Mouse (Mus musculus) layer of hippocampus, adult 18-20 months (tissue): ENCODE data around the gene Kcnk16. TPM values are rescaled to one million over a fixed set of nuclear protein-coding genes. Genes with fewer than 3 reads are reported as not detected.

Source experiments
- DNase-seq, 2 experiments: peaks; one replicate each; pipeline ENCODE4 v3.0.0; 2022; ENCODE audit warnings: low spot score in 2 of 2
- long read RNA-seq: library from polyadenylated mRNA; stranded (forward); transcript quantifications from one replicate; pipeline ENCODE4 v2.0.0, GENCODE M21; 2021
- total RNA-seq, 2 experiments: library from RNA; stranded (reverse); gene quantifications; 2 replicates each; pipeline ENCODE4 v1.2.3; 2021

Gene Kcnk16
- total RNA-seq: not detected
- long read RNA-seq: 0 reads

DNA sequence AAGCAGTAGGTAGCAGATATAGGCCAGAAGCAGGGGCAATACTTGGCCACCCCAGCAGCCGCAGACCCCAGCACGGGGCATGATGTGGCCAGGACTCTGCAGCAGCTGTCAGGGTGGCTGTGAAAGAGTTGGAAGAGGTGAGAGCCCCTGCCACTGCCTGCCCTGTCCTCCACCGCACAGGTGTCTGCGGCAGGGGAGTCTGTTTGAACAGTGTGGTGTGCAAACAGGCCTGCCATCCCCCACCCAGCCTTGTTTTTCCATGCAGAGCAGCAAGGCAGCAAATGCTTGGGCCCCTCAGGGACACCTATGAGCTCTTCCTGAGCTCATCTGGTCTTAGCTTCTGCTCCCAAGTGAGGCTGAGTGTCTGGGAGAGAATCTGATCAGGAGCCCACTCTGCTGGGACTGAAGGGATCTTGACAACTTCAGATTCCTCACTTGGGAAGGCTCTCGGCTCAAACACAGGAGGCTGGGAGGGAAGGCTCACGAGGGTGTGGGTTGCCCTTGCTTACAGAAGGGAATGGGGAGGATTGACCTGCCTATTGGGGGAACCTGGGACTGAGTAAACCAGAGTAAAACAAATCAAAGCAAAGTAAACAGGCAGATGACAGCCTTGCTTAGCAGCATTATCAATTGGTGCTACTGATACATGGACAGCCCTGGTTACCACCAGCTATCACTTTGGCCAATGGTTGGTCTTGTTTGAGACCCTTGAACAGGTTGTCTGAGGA, at the start of gene Kcnk16:
Kcnk16 (minus strand) TSS at position 118 of the 728 bp plus-strand sequence.
- DNase-seq: no peak

DNA sequence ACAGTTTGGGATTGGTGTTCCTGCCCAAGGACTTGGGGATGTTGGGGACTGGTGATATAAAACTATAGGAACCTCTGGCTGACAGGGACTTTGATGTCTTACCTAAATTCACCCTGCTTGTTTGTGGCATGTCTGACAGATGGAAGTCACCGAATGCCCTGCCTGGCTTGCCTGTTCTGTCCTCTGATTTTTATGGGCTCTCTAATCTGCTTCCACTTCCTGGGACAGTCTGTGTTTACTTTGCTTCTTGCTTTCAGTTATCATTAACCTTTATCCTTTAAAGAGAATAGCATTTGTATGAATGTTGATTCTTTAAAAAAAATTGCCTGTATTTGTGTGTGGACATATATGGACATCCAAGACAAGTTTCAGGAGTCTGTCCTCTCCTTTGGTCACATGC, 46.1 kb upstream of the Kcnk16 start:
- DNase-seq: no peak

- peak in 1 of 2 experiments; percentile 22 for DNase-seq
Observed at GRCm38 (mm10) chr14:20305085-20305484, 36.1 kb upstream of the Kcnk16 start.

DNA sequence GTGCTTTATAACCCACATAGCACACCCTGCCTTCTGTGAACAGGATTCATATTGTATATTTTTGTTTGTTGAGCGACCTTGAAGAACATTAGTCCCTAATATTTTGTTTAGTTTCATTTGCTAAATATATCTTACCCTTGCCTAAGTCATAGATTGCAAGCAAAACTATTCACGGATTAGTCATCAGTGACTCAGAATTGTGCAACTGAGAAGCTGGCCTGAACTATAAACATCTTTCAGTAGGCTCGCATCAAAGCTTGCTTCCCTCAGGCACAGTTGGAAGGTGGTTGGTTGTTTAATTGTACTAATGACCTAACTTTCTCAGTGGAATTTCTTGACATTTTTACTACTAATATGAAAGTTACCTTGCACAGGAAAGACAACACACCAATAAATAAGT, 29.1 kb upstream of the Kcnk16 start:
- DNase-seq: peak in 1 of 2 experiments; percentile 25

GRCm38 (mm10) chr14:20297616-20298015, 28.6 kb upstream of the Kcnk16 start:
- no peak for DNase-seq

DNA sequence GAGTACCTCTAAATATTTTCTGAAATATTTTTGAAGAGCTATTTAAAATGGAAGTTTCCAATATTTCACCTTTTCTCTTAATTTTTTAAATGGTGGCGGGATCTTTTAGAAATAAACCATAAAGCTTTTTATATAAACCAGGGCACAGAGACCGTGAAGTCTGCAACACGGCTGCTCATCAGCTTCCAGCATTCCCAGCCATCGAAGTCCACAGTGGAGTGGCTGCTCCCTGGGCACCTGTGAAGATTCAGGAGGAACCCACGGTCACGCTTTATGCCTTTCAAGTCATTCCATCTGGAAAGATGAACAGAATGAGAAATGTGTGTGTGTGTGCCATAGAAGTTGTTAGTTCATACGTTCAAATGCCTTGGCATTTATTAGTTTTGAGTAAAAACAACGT, 25.9 kb upstream of the Kcnk16 start:
- peak in 1 of 2 experiments; percentile 16 for DNase-seq

- peak; percentile 87 to 93 for DNase-seq
Observed at GRCm38 (mm10) chr14:20294117-20294892, 25.3 kb upstream of the Kcnk16 start, which contains the start of gene Nudt13. TSS of gene Nudt13 (plus strand) at chr14:20294697.

- no peak for DNase-seq
Observed at GRCm38 (mm10) chr14:20291391-20291790, 22.4 kb upstream of the Kcnk16 start.

DNA sequence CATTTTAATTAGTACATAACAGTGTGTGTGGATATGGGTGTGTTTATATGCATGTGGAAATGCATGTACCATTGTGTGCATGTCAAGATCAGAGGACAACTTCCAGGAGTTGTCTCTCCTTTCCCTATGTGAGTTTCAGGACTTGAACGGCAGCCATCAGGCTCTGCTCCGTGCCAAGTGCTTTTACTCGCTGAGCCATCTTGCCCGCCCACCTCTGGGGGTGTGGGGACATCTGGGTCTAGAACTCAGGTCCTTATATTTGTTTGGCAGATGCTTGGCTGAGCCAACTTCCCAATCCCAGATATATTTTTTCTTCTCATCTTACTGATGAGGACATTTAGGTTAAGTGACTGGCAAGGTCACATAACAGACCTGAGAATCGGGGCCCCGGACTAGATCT, 578 bp downstream of the Kcnk16 start:
- DNase-seq: peak; percentile 45 to 78

DNA sequence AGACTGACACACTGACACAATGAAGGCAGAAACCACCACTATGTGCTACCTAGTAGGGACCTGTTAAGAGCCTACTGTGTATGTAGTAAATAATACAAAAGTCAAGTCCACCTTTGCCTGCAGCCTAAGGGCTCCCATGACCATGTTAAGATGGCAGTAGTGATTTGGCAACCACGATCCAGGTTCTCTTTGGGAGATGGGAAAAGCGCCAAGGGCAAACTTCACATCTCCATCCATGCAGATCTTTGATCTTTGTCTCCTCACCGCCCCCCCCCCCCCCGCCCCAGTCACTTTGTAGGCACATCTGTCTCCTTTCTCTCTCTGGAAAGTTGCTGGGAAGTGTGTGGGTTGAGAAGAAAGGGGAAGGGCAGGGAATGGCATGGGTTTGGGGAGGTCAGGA, 6.7 kb downstream of the Kcnk16 start:
- DNase-seq: no peak

DNA sequence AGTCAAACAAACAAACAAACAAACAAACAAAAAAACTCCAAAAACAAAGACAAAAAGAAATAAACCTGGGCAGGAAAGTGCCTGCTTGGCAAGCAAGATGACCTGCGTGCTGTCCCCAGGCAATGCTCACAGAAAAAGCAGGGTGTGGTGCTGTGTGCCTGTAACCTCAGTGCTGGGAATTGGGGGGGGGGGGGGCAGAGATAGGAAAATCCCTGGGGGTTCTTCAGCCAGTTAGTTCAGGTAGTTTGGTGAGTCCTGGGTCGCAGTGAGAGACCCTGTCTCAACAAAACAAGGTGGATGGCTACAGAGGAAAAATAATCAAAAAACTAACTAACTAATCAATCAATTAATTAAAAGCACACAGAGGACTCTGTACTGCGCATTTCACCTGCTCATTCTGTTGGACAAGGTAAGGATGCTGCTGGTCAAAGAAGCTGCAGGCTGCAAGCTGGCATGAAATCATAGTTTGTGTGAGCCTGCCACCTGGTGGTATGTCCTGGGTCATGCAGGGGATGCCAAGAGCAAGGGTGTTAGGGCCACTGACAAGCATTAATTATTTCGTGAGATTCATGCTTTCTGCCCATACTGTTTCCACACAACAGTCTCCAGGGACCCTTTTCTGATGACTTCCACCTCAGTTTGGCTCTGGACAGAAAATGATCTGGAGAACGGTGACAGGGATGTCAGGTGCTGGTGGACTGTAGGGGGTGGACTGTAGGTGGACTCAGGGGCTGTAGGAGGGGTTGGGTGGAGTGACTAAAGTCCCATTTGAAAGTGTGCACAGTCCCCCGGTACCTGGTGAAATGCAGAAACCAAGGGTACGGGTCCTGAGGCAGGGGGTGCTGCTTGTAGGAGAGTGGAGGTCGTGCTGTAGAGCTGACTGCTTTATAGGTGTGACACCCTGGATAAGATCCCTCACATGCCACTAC, 10.6 kb downstream of the Kcnk16 start:
- DNase-seq: peak; percentile 69 to 88

DNA sequence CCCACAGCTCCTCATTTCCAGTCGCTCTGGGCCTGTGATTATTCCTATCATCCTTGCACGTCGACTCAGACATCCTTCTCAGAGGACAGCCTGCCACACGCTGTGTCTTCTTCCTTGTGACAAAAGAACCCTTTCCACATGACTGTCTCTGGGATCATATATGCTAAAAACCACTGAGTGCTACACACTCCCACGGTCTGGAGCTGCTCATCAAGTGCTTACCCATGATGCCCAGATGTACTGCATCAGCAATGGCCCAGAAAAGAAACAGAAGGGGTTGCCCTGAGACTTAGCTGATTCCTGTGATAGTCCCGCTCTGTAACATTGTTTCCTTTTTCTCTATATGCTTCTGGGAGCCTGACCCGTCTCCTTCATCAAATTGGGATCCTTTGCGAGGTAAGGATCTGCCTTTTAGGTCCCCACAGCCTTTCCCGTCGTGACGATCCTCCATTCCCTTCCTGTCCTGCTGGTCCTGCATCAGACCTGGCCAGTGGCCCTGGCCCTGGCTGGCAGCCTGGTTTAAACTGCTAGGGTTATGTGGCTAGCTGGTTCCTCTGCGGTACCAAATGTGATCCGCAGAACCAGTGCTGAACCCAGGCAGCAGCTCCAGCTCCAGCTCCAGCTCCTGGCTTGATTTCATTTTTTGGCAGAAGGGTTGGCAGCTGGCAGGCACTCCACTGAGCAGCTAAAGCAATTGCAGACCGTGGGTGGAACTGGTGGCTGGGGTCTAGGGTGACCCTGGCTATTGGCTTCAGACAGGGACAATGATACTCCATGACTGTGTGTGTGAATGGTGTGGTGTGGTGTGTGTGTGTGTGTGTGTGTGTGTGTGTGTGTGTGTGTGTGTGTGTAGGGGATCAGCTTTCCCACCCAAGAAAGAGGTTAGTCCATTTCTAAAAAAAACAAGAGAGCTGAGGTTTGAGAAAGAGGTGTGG, 18.5 kb downstream of the Kcnk16 start:
- peak; percentile 26 to 52 for DNase-seq

- no peak for DNase-seq
Observed at GRCm38 (mm10) chr14:20248001-20248400, 21.0 kb downstream of the Kcnk16 start.

DNA sequence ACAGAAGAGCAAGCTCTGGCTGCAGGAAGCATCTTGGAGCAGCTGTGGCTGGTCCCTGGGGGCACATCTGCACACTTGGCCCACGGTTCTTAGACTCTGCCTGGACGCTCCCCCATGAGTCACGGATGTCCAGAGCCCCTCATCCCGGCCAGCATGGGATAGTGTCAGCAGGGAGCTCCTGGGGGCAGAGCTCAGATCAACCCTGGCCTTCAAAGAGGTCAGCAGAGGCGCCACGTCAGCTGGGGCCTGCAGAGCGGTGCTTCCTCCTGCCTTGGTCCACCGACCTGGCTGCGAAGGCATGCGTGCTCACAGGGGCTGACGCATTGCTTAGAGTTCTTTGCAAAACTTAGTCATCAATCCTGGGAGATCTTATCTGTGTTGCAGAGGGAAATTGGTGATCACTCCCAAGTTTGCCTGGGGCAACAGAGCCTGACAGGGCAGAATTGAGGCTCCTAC, 22.2 kb downstream of the Kcnk16 start:
- DNase-seq: no peak

DNA sequence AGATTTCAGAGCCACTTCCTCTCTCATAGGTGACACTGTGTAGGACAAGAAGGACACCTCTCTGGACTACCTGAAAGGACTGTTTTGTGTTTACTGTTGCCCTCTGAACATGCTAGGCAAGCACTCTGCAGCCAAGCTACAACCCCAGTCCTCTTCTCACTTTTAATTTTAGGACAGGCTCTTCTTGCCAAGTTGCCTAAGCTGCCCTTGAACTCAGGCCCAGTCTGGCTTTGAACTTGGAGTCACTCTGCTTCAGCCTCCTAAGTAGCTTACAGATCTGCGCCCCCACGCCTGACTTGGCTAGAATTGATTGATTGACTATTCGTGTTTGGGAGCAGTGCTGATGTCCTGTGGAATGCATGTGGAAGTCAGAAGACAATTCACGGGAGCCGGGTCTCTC, 23.1 kb downstream of the Kcnk16 start:
- no peak for DNase-seq

DNA sequence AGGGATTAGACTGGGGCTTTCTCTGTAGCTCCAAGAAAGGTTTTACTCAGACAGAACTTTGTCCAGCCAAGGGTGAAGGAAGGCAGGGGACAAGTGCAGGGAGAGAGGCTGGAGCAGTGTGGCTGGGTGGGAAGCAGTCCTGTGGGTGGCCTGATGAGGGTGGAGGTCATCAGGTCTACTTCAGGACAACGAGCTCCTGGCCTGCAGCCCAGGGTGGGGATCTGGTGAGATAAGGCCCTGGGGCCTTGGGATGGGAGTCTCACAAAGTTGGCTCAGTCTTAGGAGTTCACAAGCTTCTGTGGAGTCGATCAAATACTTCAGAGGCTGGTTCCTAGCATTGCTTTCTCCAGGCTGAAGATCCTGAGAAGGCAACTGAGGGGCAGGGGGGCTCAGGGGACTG, 23.7 kb downstream of the Kcnk16 start:
- no peak for DNase-seq

- no peak for DNase-seq
Observed at GRCm38 (mm10) chr14:20243158-20243557, 25.8 kb downstream of the Kcnk16 start.

- DNase-seq: no peak
Observed at GRCm38 (mm10) chr14:20242454-20242853, 26.5 kb downstream of the Kcnk16 start.

GRCm38 (mm10) chr14:20234403-20234802, 34.6 kb downstream of the Kcnk16 start:
- DNase-seq: no peak
